Comparison of ENCODE assay signal across 9 mouse cellular contexts in the genomic region with DNA sequence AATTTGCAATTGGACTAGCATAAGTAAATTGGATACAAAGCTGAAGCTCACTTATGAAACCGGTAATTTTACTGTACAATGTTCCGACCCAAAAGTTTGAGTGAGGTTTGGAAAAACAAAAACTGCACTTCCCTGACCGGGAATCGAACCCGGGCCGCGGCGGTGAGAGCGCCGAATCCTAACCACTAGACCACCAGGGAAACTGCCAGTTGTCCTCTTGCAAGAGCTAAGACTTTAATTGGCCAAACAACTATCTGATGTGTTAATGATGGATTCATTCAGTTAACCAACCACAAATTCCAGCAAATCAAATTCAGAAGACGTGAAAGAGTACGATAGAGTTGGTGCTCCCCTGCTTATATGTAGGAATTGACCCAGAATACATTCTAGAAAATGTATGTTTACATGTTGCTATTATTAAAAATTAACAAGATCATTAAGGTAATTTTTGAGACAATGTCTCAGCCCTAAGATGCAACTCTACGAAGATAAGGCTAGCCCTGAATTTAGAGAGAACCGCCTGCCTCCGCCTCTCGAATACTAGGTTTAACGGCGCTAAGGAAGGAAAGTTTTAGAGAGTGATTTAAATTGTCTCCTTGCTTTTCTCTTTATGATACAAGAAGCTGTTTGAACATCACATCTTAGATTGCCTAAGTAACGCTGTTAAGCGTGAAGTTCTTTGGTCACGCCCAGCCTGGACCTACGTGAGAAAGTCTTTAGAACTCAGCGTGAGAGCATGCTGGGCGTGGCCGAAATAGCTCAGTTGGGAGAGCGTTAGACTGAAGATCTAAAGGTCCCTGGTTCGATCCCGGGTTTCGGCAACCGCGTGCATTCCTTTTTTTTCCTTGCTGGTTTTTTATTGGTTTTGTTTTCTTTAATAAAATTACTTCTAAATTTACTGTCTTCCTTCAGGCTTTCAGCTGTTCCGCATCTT. TPM values are rescaled to one million over a fixed set of nuclear protein-coding genes. Genes with fewer than 3 reads are reported as not detected.
DNase-seq lines count a peak whose midpoint lies in the region; ATAC-seq and TF ChIP-seq lines count a peak whose summit lies in the region.
"Had no signal": no experiment of that assay in that cellular context is flagged by ENCODE, and none has a peak within 500 bp of the region (broad histone marks: within the 10 kb centered on the region; RNA-seq: fewer than 3 reads in every experiment).

No protein-coding gene starts in this region.

- no peak for TF ChIP-seq CTCF in CH12.LX (conservative IDR thresholded peaks at IDR 0.05 in 1 of 2, IDR thresholded peaks at IDR 0.05 in 1 of 2; ENCODE audit: low read depth in 2 of 2, low read length in 2 of 2)
- TF ChIP-seq CTCF in liver, postnatal 0 days (IDR thresholded peaks at IDR 0.05; ENCODE audit: low read depth), result no peak
- no peak for TF ChIP-seq CTCF in testis, adult 2 months (IDR thresholded peaks at IDR 0.05; ENCODE audit: control insufficient read depth, insufficient read depth, insufficient replicate concordance, low read depth, low read length)

- H3K4me3 ChIP-seq in CH12.LX (replicated peaks in 1 of 3; ENCODE audit: low read depth in 2 of 3, low read length in 2 of 3, poor library complexity in 1 of 3), result peak overlapping the region; percentile 65 to 77 (median 76)
- peak overlapping the region; percentile 56 for H3K4me3 ChIP-seq in forebrain, embryonic 12.5 days (replicated peaks)
- peak overlapping the region; percentile 61 for H3K4me3 ChIP-seq in liver, postnatal 0 days (ENCODE audit: low read depth, low read length)
- peak overlapping the region; percentile 66 for H3K4me3 ChIP-seq in neural tube, embryonic 13.5 days
- H3K4me3 ChIP-seq in testis, adult 2 months (ENCODE audit: control insufficient read depth, low read depth, low read length), result peak overlapping the region; percentile 65; the same call in 1 of the 2 replicates

- intact Hi-C loops in heart, postnatal 10 days (cut with DNase I), result loop anchor here (1.0 to 5.0 kb wide), 3 partner anchors 7 to 861 kb away; no protein-coding TSS in a partner anchor

- TF ChIP-seq EP300 in CH12.LX (IDR thresholded peaks at IDR 0.05; ENCODE audit: low read length), result no peak
- peak; percentile 39; the same call in 1 of the 2 replicates for TF ChIP-seq EP300 in liver, postnatal 0 days (IDR thresholded peaks at IDR 0.05; ENCODE audit: low read depth)

- no peaks in the 10 kb centered on the region for H3K9me3 ChIP-seq in CH12.LX (replicated peaks; ENCODE audit: low read length)
- no peaks in the 10 kb centered on the region for H3K9me3 ChIP-seq in forebrain, embryonic 12.5 days
- no peaks in the 10 kb centered on the region for H3K9me3 ChIP-seq in liver, postnatal 0 days (ENCODE audit: low read length)
- no peaks in the 10 kb centered on the region for H3K9me3 ChIP-seq in neural tube, embryonic 13.5 days

- TF ChIP-seq POLR2A in CH12.LX (IDR thresholded peaks at IDR 0.05; ENCODE audit: low read depth, low read length), result no peak
- TF ChIP-seq POLR2A in testis, adult 2 months (IDR thresholded peaks at IDR 0.05; ENCODE audit: control insufficient read depth, low read depth, low read length), result no peak

- peak overlapping the region; percentile 51; the same call in 1 of the 2 replicates for H3K9ac ChIP-seq in CH12.LX (ENCODE audit: insufficient read depth, low read depth)
- H3K9ac ChIP-seq in forebrain, embryonic 12.5 days, result 0 out of 2 replicates have a peak overlapping the region, but pooled peaks have one; percentile 7
- peak overlapping the region; percentile 52; the same call in 1 of the 2 replicates for H3K9ac ChIP-seq in liver, postnatal 0 days (replicated peaks)
- H3K9ac ChIP-seq in neural tube, embryonic 13.5 days, result peak overlapping the region; percentile 61

- no peaks in the 10 kb centered on the region for H3K79me2 ChIP-seq in CH12.LX (replicated peaks; ENCODE audit: control insufficient read depth, extremely low read depth, insufficient read depth, poor library complexity, severe bottlenecking)

- H3K27me3 ChIP-seq in CH12.LX (replicated peaks), result peaks cover 25% of the 10 kb centered on the region
- peaks cover 22% of the 10 kb centered on the region; the same call in 1 of the 2 replicates for H3K27me3 ChIP-seq in forebrain, embryonic 12.5 days
- H3K27me3 ChIP-seq in liver, postnatal 0 days (ENCODE audit: insufficient read depth, low read length), result peaks cover 9% of the 10 kb centered on the region
- 0 out of 2 replicates have a peak, but pooled peaks cover 3% of the 10 kb centered on the region for H3K27me3 ChIP-seq in neural tube, embryonic 13.5 days
- H3K27me3 ChIP-seq in testis, adult 2 months (ENCODE audit: control insufficient read depth, insufficient read depth, low read length), result no peaks in the 10 kb centered on the region

- dilution Hi-C loops in CH12.LX (cut with MboI; ENCODE audit: extremely low pct_ligation_motif_present, extremely low pct_unique_long_range_greater_than_20kb, low sequenced_read_pairs), result no loop called here

- ATAC-seq in forebrain, embryonic 12.5 days (ENCODE audit: low FRiP score), result peak; percentile 88
- ATAC-seq in liver, postnatal 0 days, result peak; percentile 88
- peak; percentile 86 for ATAC-seq in neural tube, embryonic 13.5 days (ENCODE audit: low read depth)

- H3K4me2 ChIP-seq in CH12.LX (ENCODE audit: insufficient read depth, low read depth, poor library complexity, severe bottlenecking), result peak overlapping the region; percentile 100
- peak overlapping the region; percentile 89 for H3K4me2 ChIP-seq in forebrain, embryonic 12.5 days
- peak overlapping the region; percentile 90 for H3K4me2 ChIP-seq in liver, postnatal 0 days (ENCODE audit: low read depth, low read length)
- H3K4me2 ChIP-seq in neural tube, embryonic 13.5 days, result peak overlapping the region; percentile 76

- WGBS in forebrain, embryonic 12.5 days, result under 1% methylated on average over 32 of the region's 32 CpGs
- WGBS in liver, postnatal 0 days (ENCODE audit: insufficient replicate concordance), result under 1% methylated on average over 32 of the region's 32 CpGs
- under 1% methylated on average over 32 of the region's 32 CpGs for WGBS in neural tube, embryonic 13.5 days

- peaks cover 0 to 3% of the 10 kb centered on the region in 2 experiments; a peak in 2 of 4 replicates for H3K4me1 ChIP-seq in CH12.LX (ENCODE audit: control insufficient read depth in 1 of 2, insufficient read depth in 2 of 2)
- H3K4me1 ChIP-seq in forebrain, embryonic 12.5 days, result peaks cover 8% of the 10 kb centered on the region
- peaks cover 10% of the 10 kb centered on the region for H3K4me1 ChIP-seq in liver, postnatal 0 days (ENCODE audit: insufficient read depth)
- peaks cover 19% of the 10 kb centered on the region for H3K4me1 ChIP-seq in neural tube, embryonic 13.5 days (replicated peaks)
- H3K4me1 ChIP-seq in testis, adult 2 months (ENCODE audit: control insufficient read depth, insufficient read depth, low read length), result peaks cover 17% of the 10 kb centered on the region

- H3K36me3 ChIP-seq in CH12.LX (replicated peaks in 1 of 2; ENCODE audit: control insufficient read depth in 1 of 2, insufficient read depth in 1 of 2, low read length in 1 of 2), result no peaks in the 10 kb centered on the region
- no peaks in the 10 kb centered on the region for H3K36me3 ChIP-seq in forebrain, embryonic 12.5 days (replicated peaks)
- no peaks in the 10 kb centered on the region for H3K36me3 ChIP-seq in liver, postnatal 0 days (replicated peaks; ENCODE audit: insufficient read depth, low read length)
- no peaks in the 10 kb centered on the region for H3K36me3 ChIP-seq in neural tube, embryonic 13.5 days
- no peaks in the 10 kb centered on the region for H3K36me3 ChIP-seq in testis, adult 2 months (ENCODE audit: control insufficient read depth, insufficient read depth, low read length)

- DNase-seq in CH12.LX (ENCODE audit: extremely low read depth), result peak; percentile 89
- peak; percentile 93 for DNase-seq in c-Kit-positive CD71-positive TER-119-positive erythroid progenitor cells, embryonic 14.5 days (ENCODE audit: low spot score)
- peak; percentile 95 to 97 for DNase-seq in heart, postnatal 10 days
- DNase-seq in layer of hippocampus, adult 11-12 months (ENCODE audit: low spot score), result peak; percentile 93
- DNase-seq in liver, postnatal 0 days, result peak; percentile 93

- in situ Hi-C loops in CH12.LX (cut with MboI; ENCODE audit: low pct_ligation_motif_present, low pct_unique_long_range_greater_than_20kb, low sequenced_read_pairs), result loop anchor here (5.0 to 25.0 kb wide), 4 partner anchors 166 to 1049 kb away; no protein-coding TSS in a partner anchor

- no peak overlapping the region for H3K27ac ChIP-seq in CH12.LX (ENCODE audit: insufficient read depth, low read depth)
- H3K27ac ChIP-seq in forebrain, embryonic 12.5 days, result no peak overlapping the region
- no peak overlapping the region for H3K27ac ChIP-seq in liver, postnatal 0 days (ENCODE audit: low read depth)
- H3K27ac ChIP-seq in neural tube, embryonic 13.5 days (replicated peaks), result 0 out of 2 replicates have a peak overlapping the region, but pooled peaks have one; percentile 38
- no peak overlapping the region for H3K27ac ChIP-seq in testis, adult 2 months (ENCODE audit: control insufficient read depth, insufficient read depth, low read depth, low read length)

- TF ChIP-seq RAD21 in CH12.LX (IDR thresholded peaks at IDR 0.05; ENCODE audit: low read depth, low read length), result no peak

RNA-seq across cellular contexts. Expression of a gene that starts 15.3 kb away (rescaled TPM):
- not detected in 2 replicates for total RNA-seq in CH12.LX (2012; rRNA removed)
- not detected in 2 replicates for total RNA-seq in CH12.LX (2014; rRNA removed)
- polyA plus RNA-seq in CH12.LX (2012; ENCODE audit: insufficient read length, low read depth), result not detected in 2 replicates
- not detected in 2 replicates for polyA plus RNA-seq in forebrain, embryonic 12.5 days (2016; fragmentation: Nextera tagmentation; extraction: Ambion mirVana)
- total RNA-seq in heart, postnatal 10 days (2021), result not detected
- not detected in 2 replicates for polyA plus RNA-seq in liver, postnatal 0 days (2015; fragmentation: Nextera tagmentation; extraction: Ambion mirVana)
- not detected in 2 replicates for polyA plus RNA-seq in neural tube, embryonic 13.5 days (2015; fragmentation: Nextera tagmentation; extraction: Ambion mirVana)
- 0.10 TPM in 1 of 2 replicates, not detected in the other for polyA plus RNA-seq in testis, adult 2 months (2012; rRNA removed)
- polyA plus RNA-seq: gonadal fat pad, adult 2 months had no signal

RNA-seq across cellular contexts. Expression of a gene that starts 18.3 kb away (rescaled TPM):
- 146 and 176 TPM in 2 replicates for total RNA-seq in CH12.LX (2012; rRNA removed)
- total RNA-seq in CH12.LX (2014; rRNA removed), result 134 and 141 TPM in 2 replicates
- polyA plus RNA-seq in CH12.LX (2012; ENCODE audit: insufficient read length, low read depth), result 185 and 198 TPM in 2 replicates
- polyA plus RNA-seq in forebrain, embryonic 12.5 days (2016; fragmentation: Nextera tagmentation; extraction: Ambion mirVana), result 132 and 153 TPM in 2 replicates
- total RNA-seq in heart, postnatal 10 days (2021), result 10 to 100 TPM; 26.9 to 33.6 TPM
- 36.5 and 36.7 TPM in 2 replicates for polyA plus RNA-seq in liver, postnatal 0 days (2015; fragmentation: Nextera tagmentation; extraction: Ambion mirVana)
- 82.9 and 88.9 TPM in 2 replicates for polyA plus RNA-seq in neural tube, embryonic 13.5 days (2015; fragmentation: Nextera tagmentation; extraction: Ambion mirVana)
- polyA plus RNA-seq in testis, adult 2 months (2012; rRNA removed), result 142 and 149 TPM in 2 replicates

RNA-seq across cellular contexts. Expression of a gene that starts 31.5 kb away (rescaled TPM):
- not detected in 2 replicates for total RNA-seq in CH12.LX (2012; rRNA removed)
- not detected in 2 replicates for total RNA-seq in CH12.LX (2014; rRNA removed)
- not detected in 2 replicates for polyA plus RNA-seq in CH12.LX (2012; ENCODE audit: insufficient read length, low read depth)
- not detected in 2 replicates for polyA plus RNA-seq in forebrain, embryonic 12.5 days (2016; fragmentation: Nextera tagmentation; extraction: Ambion mirVana)
- not detected for total RNA-seq in heart, postnatal 10 days (2021)
- not detected in 2 replicates for polyA plus RNA-seq in liver, postnatal 0 days (2015; fragmentation: Nextera tagmentation; extraction: Ambion mirVana)
- polyA plus RNA-seq in neural tube, embryonic 13.5 days (2015; fragmentation: Nextera tagmentation; extraction: Ambion mirVana), result not detected in 2 replicates
- not detected in 2 replicates for polyA plus RNA-seq in testis, adult 2 months (2012; rRNA removed)
- polyA plus RNA-seq: gonadal fat pad, adult 2 months had no signal

RNA-seq across cellular contexts. Expression of a gene that starts 49.6 kb away (rescaled TPM):
- total RNA-seq in CH12.LX (2012; rRNA removed) (not detected in 2 replicates), CH12.LX (2014; rRNA removed) (not detected in 2 replicates)
- 0.13 and 0.18 TPM in 2 replicates for polyA plus RNA-seq in CH12.LX (2012; ENCODE audit: insufficient read length, low read depth)
- not detected in 2 replicates for polyA plus RNA-seq in forebrain, embryonic 12.5 days (2016; fragmentation: Nextera tagmentation; extraction: Ambion mirVana)
- total RNA-seq in heart, postnatal 10 days (2021), result not detected
- not detected in 2 replicates for polyA plus RNA-seq in liver, postnatal 0 days (2015; fragmentation: Nextera tagmentation; extraction: Ambion mirVana)
- polyA plus RNA-seq in neural tube, embryonic 13.5 days (2015; fragmentation: Nextera tagmentation; extraction: Ambion mirVana), result not detected in 2 replicates
- polyA plus RNA-seq in testis, adult 2 months (2012; rRNA removed), result not detected in 2 replicates
- polyA plus RNA-seq: gonadal fat pad, adult 2 months had no signal

Comparison
In these comparisons a context has a peak if more than half of its experiments do, and no peak if none do; other contexts are left out.
1. H3K9ac ChIP-seq: peak in every context shown above with its lines; median percentile 61 in neural tube, embryonic 13.5 days; 52 in liver, postnatal 0 days; 51 in CH12.LX; 7 in forebrain, embryonic 12.5 days.